Mouse (Mus musculus): ENCODE results near the gene Ankrd44.

The Ankrd44 gene

GRCm38 (mm10) chr1:54922025-54922574, 4.1 kb downstream of the Ankrd44 start:
- no peak for DNase-seq

- no peak for DNase-seq
Observed at GRCm38 (mm10) chr1:54920132-54920531, 6.1 kb downstream of the Ankrd44 start.

- no peak for DNase-seq
Observed at GRCm38 (mm10) chr1:54916456-54916855, 9.7 kb downstream of the Ankrd44 start.

GRCm38 (mm10) chr1:54914387-54914786, 11.8 kb downstream of the Ankrd44 start:
- DNase-seq, result no peak

GRCm38 (mm10) chr1:54913379-54913873, 12.8 kb downstream of the Ankrd44 start:
- DNase-seq, result no peak

- no peak for DNase-seq
Observed at GRCm38 (mm10) chr1:54913063-54913335, 13.2 kb downstream of the Ankrd44 start.

- no peak for DNase-seq
Observed at GRCm38 (mm10) chr1:54912290-54913062, 13.7 kb downstream of the Ankrd44 start.

GRCm38 (mm10) chr1:54911256-54911610, 15.0 kb downstream of the Ankrd44 start:
- no peak for DNase-seq

- no peak for DNase-seq
Observed at GRCm38 (mm10) chr1:54910489-54911255, 15.5 kb downstream of the Ankrd44 start.

GRCm38 (mm10) chr1:54908786-54909185, 17.4 kb downstream of the Ankrd44 start:
- DNase-seq, result no peak

GRCm38 (mm10) chr1:54907066-54907639, 19.0 kb downstream of the Ankrd44 start:
- DNase-seq, result no peak

GRCm38 (mm10) chr1:54906322-54906721, 19.9 kb downstream of the Ankrd44 start:
- DNase-seq, result no peak

- no peak for DNase-seq
Observed at GRCm38 (mm10) chr1:54905632-54906031, 20.6 kb downstream of the Ankrd44 start.

- DNase-seq, result no peak
Observed at GRCm38 (mm10) chr1:54904165-54904564, 22.0 kb downstream of the Ankrd44 start.

- DNase-seq, result no peak
Observed at GRCm38 (mm10) chr1:54902689-54903246, 23.4 kb downstream of the Ankrd44 start.

GRCm38 (mm10) chr1:54901084-54901483, 25.1 kb downstream of the Ankrd44 start:
- DNase-seq, result no peak

GRCm38 (mm10) chr1:54899247-54899646, 26.9 kb downstream of the Ankrd44 start:
- DNase-seq, result no peak

- DNase-seq, result peak; percentile 57
Observed at GRCm38 (mm10) chr1:54898656-54899084, 27.5 kb downstream of the Ankrd44 start.

GRCm38 (mm10) chr1:54897726-54898125, 28.5 kb downstream of the Ankrd44 start:
- no peak for DNase-seq

GRCm38 (mm10) chr1:54896109-54897085, 29.8 kb downstream of the Ankrd44 start:
- DNase-seq, result peak; percentile 83

GRCm38 (mm10) chr1:54888449-54888848, 37.7 kb downstream of the Ankrd44 start:
- DNase-seq, result no peak

- no peak for DNase-seq
Observed at GRCm38 (mm10) chr1:54887873-54888272, 38.3 kb downstream of the Ankrd44 start.
